Mouse (Mus musculus) MEL (cell line): ENCODE data around the gene Trim47. TPM values are rescaled to one million over a fixed set of nuclear protein-coding genes. Genes with fewer than 3 reads are reported as not detected.

Experiments
- DNase-seq: peaks from one replicate; pipeline ENCODE4 v3.0.0; 2011; ENCODE audit warnings: low read depth, low spot score
- H3K27ac ChIP-seq: 2 replicates; pipeline ENCODE4 v1.5.1; 2012; ENCODE audit warnings: low read depth, mild to moderate bottlenecking, control low read depth, low read length, moderate library complexity; ENCODE audit not compliant: control insufficient read depth
- H3K27me3 ChIP-seq, 2 experiments: fragments of 150-350 bp in 1 of 2; sonication (generic) in 1 of 2; 2 replicates each; pipeline ENCODE4 v1.6.1; 2012; ENCODE audit warnings: low read length in 2 of 2, mild to moderate bottlenecking in 2 of 2, improper control_type of control experiment in 1 of 2, moderate library complexity in 1 of 2; ENCODE audit not compliant: insufficient read depth in 2 of 2, control insufficient read depth in 1 of 2
- H3K36me3 ChIP-seq, 2 experiments: 2 replicates each; pipeline ENCODE4 v1.6.1; 2012 to 2014; ENCODE audit warnings: low read length in 2 of 2, improper control_type of control experiment in 1 of 2, inconsistent platforms in 1 of 2, mild to moderate bottlenecking in 1 of 2; ENCODE audit not compliant: insufficient read depth in 2 of 2, control insufficient read depth in 1 of 2
- H3K4me1 ChIP-seq, 2 experiments: fragments of 150-350 bp in 1 of 2; sonication (generic) in 1 of 2; 2 replicates each; pipeline ENCODE4 v1.6.1; 2012; ENCODE audit warnings: low read length in 2 of 2, improper control_type of control experiment in 1 of 2, mild to moderate bottlenecking in 1 of 2; ENCODE audit not compliant: insufficient read depth in 2 of 2, control insufficient read depth in 1 of 2
- H3K4me3 ChIP-seq, 2 experiments: fragments of 150-350 bp in 1 of 2; sonication (generic) in 1 of 2; 2 replicates each; pipeline ENCODE4 v1.5.1; 2012; ENCODE audit warnings: low read depth in 2 of 2, low read length in 2 of 2, mild to moderate bottlenecking in 2 of 2, moderate library complexity in 2 of 2, control low read depth in 1 of 2, improper control_type of control experiment in 1 of 2; ENCODE audit not compliant: control insufficient read depth in 1 of 2, insufficient read depth in 1 of 2
- H3K79me2 ChIP-seq: 2 replicates; pipeline ENCODE4 v1.6.1; 2012; ENCODE audit warnings: mild to moderate bottlenecking, low read length, moderate library complexity; ENCODE audit not compliant: control insufficient read depth, poor library complexity, insufficient read depth
- H3K9ac ChIP-seq: 2 replicates; pipeline ENCODE4 v1.6.1; 2012; ENCODE audit warnings: low read depth, mild to moderate bottlenecking, control low read depth, low read length, moderate library complexity; ENCODE audit not compliant: control insufficient read depth, poor library complexity, severe bottlenecking
- H3K9me3 ChIP-seq: fragments of 150-350 bp; sonication (generic); replicated peaks from 2 replicates; pipeline ENCODE4 v1.6.1; 2012; ENCODE audit warnings: mild to moderate bottlenecking, low read length, improper control_type of control experiment, moderate library complexity; ENCODE audit not compliant: insufficient read depth
- CTCF ChIP-seq, 3 experiments: IDR thresholded peaks in 2 of 3; conservative IDR thresholded peaks in 1 of 3; 2 replicates each; pipeline ENCODE4 v1.5.1; 2011 to 2012; ENCODE audit warnings: low read length in 3 of 3, low read depth in 2 of 3, mild to moderate bottlenecking in 2 of 3, improper control_type of control experiment in 1 of 3, inconsistent platforms in 1 of 3, mixed read lengths in 1 of 3, moderate library complexity in 1 of 3; ENCODE audit not compliant: control insufficient read depth in 1 of 3, insufficient read depth in 1 of 3, poor library complexity in 1 of 3, severe bottlenecking in 1 of 3
- ETS1 ChIP-seq: IDR thresholded peaks from 2 replicates; pipeline ENCODE4 v1.6.1; 2012; ENCODE audit warnings: low read depth, mild to moderate bottlenecking, inconsistent platforms, low read length, improper control_type of control experiment, moderate library complexity
- JUND ChIP-seq: IDR thresholded peaks from 2 replicates; pipeline ENCODE4 v1.6.1; 2011; ENCODE audit warnings: low read depth, mild to moderate bottlenecking, improper control_type of control experiment, low read length
- KAT2A ChIP-seq: conservative IDR thresholded peaks from 2 replicates; pipeline ENCODE4 v1.6.1; 2012; ENCODE audit warnings: low read depth, low read length, improper control_type of control experiment, inconsistent platforms
- MAX ChIP-seq: IDR thresholded peaks from 2 replicates; pipeline ENCODE4 v1.6.1; 2011; ENCODE audit warnings: low read length, improper control_type of control experiment
- MAZ ChIP-seq: IDR thresholded peaks from 2 replicates; pipeline ENCODE4 v1.6.1; 2012; ENCODE audit warnings: low read depth, mild to moderate bottlenecking, inconsistent platforms, low read length, improper control_type of control experiment
- MEF2A ChIP-seq: IDR thresholded peaks from 2 replicates; pipeline ENCODE4 v1.6.1; 2014; ENCODE audit warnings: low read depth, mild to moderate bottlenecking, inconsistent platforms, low read length, improper control_type of control experiment; ENCODE audit not compliant: poor library complexity, insufficient replicate concordance, severe bottlenecking; ENCODE audit errors: extremely low read depth
- MXI1 ChIP-seq: IDR thresholded peaks from 2 replicates; pipeline ENCODE4 v1.6.1; 2011; ENCODE audit warnings: mild to moderate bottlenecking, low read depth, low read length, improper control_type of control experiment
- MYB ChIP-seq: IDR thresholded peaks from 2 replicates; pipeline ENCODE4 v1.6.1; 2011; ENCODE audit warnings: mild to moderate bottlenecking, low read depth, low read length, improper control_type of control experiment
- POLR2A ChIP-seq, 2 experiments: IDR thresholded peaks; 2 replicates each; pipeline ENCODE4 v1.6.1; 2011 to 2012; ENCODE audit warnings: low read length in 2 of 2, mild to moderate bottlenecking in 2 of 2, control low read depth in 1 of 2, improper control_type of control experiment in 1 of 2, low read depth in 1 of 2, moderate library complexity in 1 of 2; ENCODE audit not compliant: control insufficient read depth in 1 of 2, insufficient read depth in 1 of 2, poor library complexity in 1 of 2
- RAD21 ChIP-seq: IDR thresholded peaks from 2 replicates; pipeline ENCODE4 v1.6.1; 2011; ENCODE audit warnings: mild to moderate bottlenecking, low read depth, low read length, improper control_type of control experiment
- UBTF ChIP-seq: IDR thresholded peaks from 2 replicates; pipeline ENCODE4 v1.6.1; 2012; ENCODE audit warnings: low read depth, mild to moderate bottlenecking, inconsistent platforms, low read length, improper control_type of control experiment, moderate library complexity, borderline replicate concordance; ENCODE audit not compliant: insufficient read depth
- ZMIZ1 ChIP-seq: IDR thresholded peaks from 2 replicates; pipeline ENCODE4 v1.6.1; 2012; ENCODE audit warnings: low read depth, mild to moderate bottlenecking, inconsistent platforms, low read length, improper control_type of control experiment, moderate library complexity
- ZNF384 ChIP-seq: IDR thresholded peaks from 2 replicates; pipeline ENCODE4 v1.6.1; 2012; ENCODE audit warnings: low read depth, mild to moderate bottlenecking, inconsistent platforms, low read length, improper control_type of control experiment
- polyA plus RNA-seq, 2 experiments: library from polyadenylated mRNA; stranded (reverse) in 1 of 2; unstranded in 1 of 2; fragments of >175 nt in 1 of 2; fragments of >200 nt in 1 of 2; gene quantifications; 2 replicates each; pipeline versions ENCODE4 v1.2.1 to v1.2.4; 2012; ENCODE audit warnings: low replicate concordance in 2 of 2, low read depth in 1 of 2; ENCODE audit not compliant: insufficient read length in 2 of 2, insufficient read depth in 1 of 2, missing spikeins in 1 of 2
- total RNA-seq: library from RNA; depleted of rRNA; stranded (reverse); fragments of 300-350 nt; gene quantifications from 2 replicates; pipeline ENCODE4 v1.2.3, GENCODE M21; 2012

The Trim47 gene
- total and polyA plus RNA-seq, 3 experiments, result 5.6 to 6.7 TPM; not detected in 1

GRCm38 (mm10) chr11:116102472-116102871, 24.5 kb downstream of the Trim47 start:
- Histone ChIP-seq H3K4me1 (peaks cover 11 to 29% of the 10 kb centered on the region in 2 experiments), H3K9me3 (no peaks in the 10 kb centered on the region), H3K9ac (no peak overlapping the region), H3K27ac (no peak overlapping the region), H3K27me3 (no peaks in the 10 kb centered on the region), H3K36me3 (peaks cover 0 to 24% of the 10 kb centered on the region in 2 experiments; a peak in 2 of 4 replicates), H3K79me2 (no peaks in the 10 kb centered on the region), H3K4me3 (no peak overlapping the region)
- DNase-seq, result no peak
- TF ChIP-seq ZNF384 (peak; percentile 85), RAD21 (no peak), MAZ (no peak), ZMIZ1 (no peak), POLR2A (IDR thresholded peaks at IDR 0.05; ENCODE audit: control insufficient read depth in 1 of 2, insufficient read depth in 1 of 2, low read depth in 1 of 2, low read length in 2 of 2, poor library complexity in 1 of 2) (no peak), KAT2A (no peak), ETS1 (no peak), CTCF (IDR thresholded peaks at IDR 0.05 in 2 of 3, conservative IDR thresholded peaks at IDR 0.05 in 1 of 3; ENCODE audit: control insufficient read depth in 1 of 3, insufficient read depth in 1 of 3, low read depth in 2 of 3, low read length in 3 of 3, poor library complexity in 1 of 3, severe bottlenecking in 1 of 3) (no peak), MXI1 (no peak)
- TF ChIP-seq, all 39 proteins: peak for 1

DNA sequence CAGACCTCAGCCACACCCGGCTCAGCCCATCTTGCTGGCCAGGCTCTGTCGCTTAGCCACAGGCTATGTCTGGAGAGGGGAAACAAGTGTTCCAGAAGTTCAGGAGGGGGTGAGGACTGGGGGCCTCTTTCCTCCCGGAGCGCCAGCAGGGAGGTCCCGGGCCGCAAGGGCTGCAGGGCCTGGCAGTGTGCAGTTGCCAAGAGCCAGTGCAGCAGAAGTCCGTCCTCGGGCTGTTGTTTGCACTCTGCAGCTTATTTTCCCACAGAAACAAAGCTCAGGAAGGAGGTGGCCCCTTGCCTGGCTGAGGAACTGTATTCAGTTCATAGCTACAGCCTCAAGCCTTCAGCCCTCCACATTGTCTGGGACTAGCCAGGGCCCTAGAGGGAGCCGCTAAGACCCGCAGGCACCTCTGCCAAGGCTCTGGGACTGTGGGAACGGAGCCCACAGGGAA, 25.1 kb downstream of the Trim47 start:
- H3K36me3 ChIP-seq, result peaks cover 0 to 24% of the 10 kb centered on the region in 2 experiments; a peak in 2 of 4 replicates
- no peak for DNase-seq
- no peak overlapping the region for H3K9ac ChIP-seq
- no peaks in the 10 kb centered on the region for H3K79me2 ChIP-seq
- H3K4me3 ChIP-seq, result no peak overlapping the region
- H3K27ac ChIP-seq, result no peak overlapping the region
- no peaks in the 10 kb centered on the region for H3K9me3 ChIP-seq
- H3K4me1 ChIP-seq, result peaks cover 11 to 29% of the 10 kb centered on the region in 2 experiments
- TF ChIP-seq JUND, result no peak
- 0 out of 6 replicates have a peak, but pooled peaks of 1 of the 3 experiments have one; percentile 2 for TF ChIP-seq CTCF (IDR thresholded peaks at IDR 0.05 in 2 of 3, conservative IDR thresholded peaks at IDR 0.05 in 1 of 3; ENCODE audit: control insufficient read depth in 1 of 3, insufficient read depth in 1 of 3, low read depth in 2 of 3, low read length in 3 of 3, poor library complexity in 1 of 3, severe bottlenecking in 1 of 3)
- no peaks in the 10 kb centered on the region for H3K27me3 ChIP-seq

DNA sequence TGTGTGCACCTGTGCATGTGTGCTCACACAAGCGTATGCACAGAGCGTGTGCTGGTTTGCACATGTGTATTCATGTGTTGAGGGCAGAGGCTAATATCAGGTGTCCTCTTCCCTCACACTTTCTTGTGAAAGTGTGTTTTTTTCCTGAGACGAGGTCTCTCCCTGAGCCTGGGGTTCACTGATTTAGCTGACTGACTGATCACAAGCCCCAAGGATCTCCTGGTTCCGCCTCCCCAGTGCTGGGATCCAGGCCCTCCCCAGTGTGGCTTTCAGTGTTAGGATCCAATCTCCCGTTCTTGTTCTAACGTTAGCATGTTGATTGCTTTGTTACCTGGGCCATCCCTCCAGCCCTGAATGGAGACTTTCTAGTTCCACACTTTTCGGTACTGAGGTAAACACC, 26.2 kb downstream of the Trim47 start:
- no peak for DNase-seq
- Histone ChIP-seq H3K36me3 (peaks cover 0 to 28% of the 10 kb centered on the region in 2 experiments; a peak in 2 of 4 replicates), H3K9ac (no peak overlapping the region), H3K9me3 (no peaks in the 10 kb centered on the region), H3K4me1 (peaks cover 13 to 29% of the 10 kb centered on the region in 2 experiments), H3K27me3 (no peaks in the 10 kb centered on the region), H3K4me3 (no peak overlapping the region), H3K79me2 (no peaks in the 10 kb centered on the region), H3K27ac (no peak overlapping the region)
- TF ChIP-seq MAX (no peak), MEF2A (no peak), MYB (no peak), POLR2A (IDR thresholded peaks at IDR 0.05; ENCODE audit: control insufficient read depth in 1 of 2, insufficient read depth in 1 of 2, low read depth in 1 of 2, low read length in 2 of 2, poor library complexity in 1 of 2) (no peak), ZNF384 (no peak), UBTF (no peak)
